Mouse (Mus musculus): Measurements from ENCODE around the gene Lpp. TPM values are rescaled to one million over a fixed set of nuclear protein-coding genes. Genes with fewer than 3 reads are reported as not detected.

Gene Lpp
- total and polyA plus RNA-seq, 3 experiments = 0.64 to 1.2 (median 0.68) TPM

GRCm38 (mm10) chr16:24516993-24517392, 123.7 kb downstream of the Lpp start:
- no peak for DNase-seq (ENCODE audit: extremely low read depth)
- H3K9me3 ChIP-seq (replicated peaks; ENCODE audit: low read length) = no peaks in the 10 kb centered on the region
- H3K27me3 ChIP-seq (replicated peaks) = no peaks in the 10 kb centered on the region
- dilution Hi-C loops (cut with MboI; ENCODE audit: extremely low pct_ligation_motif_present, extremely low pct_unique_long_range_greater_than_20kb, low sequenced_read_pairs) (no loop called here), in situ Hi-C loops (cut with MboI; ENCODE audit: low pct_ligation_motif_present, low pct_unique_long_range_greater_than_20kb, low sequenced_read_pairs) (no loop called here)
- H3K9ac ChIP-seq (ENCODE audit: insufficient read depth, low read depth) = no peak overlapping the region
- no peak overlapping the region for H3K4me2 ChIP-seq (ENCODE audit: insufficient read depth, low read depth, poor library complexity, severe bottlenecking)
- H3K79me2 ChIP-seq (replicated peaks; ENCODE audit: control insufficient read depth, extremely low read depth, insufficient read depth, poor library complexity, severe bottlenecking) = no peaks in the 10 kb centered on the region
- no peak overlapping the region for H3K4me3 ChIP-seq (replicated peaks in 1 of 3; ENCODE audit: low read depth in 2 of 3, low read length in 2 of 3, poor library complexity in 1 of 3)
- no peak overlapping the region for H3K27ac ChIP-seq (ENCODE audit: insufficient read depth, low read depth)
- no peaks in the 10 kb centered on the region for H3K36me3 ChIP-seq (replicated peaks in 1 of 2; ENCODE audit: control insufficient read depth in 1 of 2, insufficient read depth in 1 of 2, low read length in 1 of 2)
- no peak for TF ChIP-seq TBP (conservative IDR thresholded peaks at IDR 0.05; ENCODE audit: low read depth, low read length)
- no peak for TF ChIP-seq RCOR1 (conservative IDR thresholded peaks at IDR 0.05; ENCODE audit: low read depth, low read length)
- TF ChIP-seq USF2 (conservative IDR thresholded peaks at IDR 0.05; ENCODE audit: low read depth, low read length) = no peak
- no peak for TF ChIP-seq ZKSCAN1 (IDR thresholded peaks at IDR 0.05; ENCODE audit: borderline replicate concordance, low read depth, low read length)
- no peak for TF ChIP-seq SMC3 (IDR thresholded peaks at IDR 0.05; ENCODE audit: low read depth, low read length)
- TF ChIP-seq KAT2A (IDR thresholded peaks at IDR 0.05; ENCODE audit: insufficient replicate concordance, low read length) = no peak
- TF ChIP-seq JUND (conservative IDR thresholded peaks at IDR 0.05; ENCODE audit: low read depth, low read length) = no peak
- no peak for TF ChIP-seq ZMIZ1 (IDR thresholded peaks at IDR 0.05; ENCODE audit: low read depth, low read length)
- TF ChIP-seq CTCF (conservative IDR thresholded peaks at IDR 0.05 in 1 of 2, IDR thresholded peaks at IDR 0.05 in 1 of 2; ENCODE audit: low read depth in 2 of 2, low read length in 2 of 2) = no peak
- TF ChIP-seq IRF4 (IDR thresholded peaks at IDR 0.05; ENCODE audit: low read depth, low read length) = no peak
- TF ChIP-seq E2F4 (IDR thresholded peaks at IDR 0.05; ENCODE audit: insufficient replicate concordance, low read depth, low read length) = no peak
- TF ChIP-seq GABPA (IDR thresholded peaks at IDR 0.05; ENCODE audit: insufficient replicate concordance, low read depth, low read length) = no peak
- TF ChIP-seq ZC3H11A (IDR thresholded peaks at IDR 0.05; ENCODE audit: low read depth, low read length) = no peak
- TF ChIP-seq ETS1 (conservative IDR thresholded peaks at IDR 0.05; ENCODE audit: low read depth, low read length) = no peak
- TF ChIP-seq POLR2A (IDR thresholded peaks at IDR 0.05; ENCODE audit: low read depth, low read length) = no peak
- no peak for TF ChIP-seq PAX5 (IDR thresholded peaks at IDR 0.05; ENCODE audit: low read length)
- H3K4me1 ChIP-seq (ENCODE audit: control insufficient read depth in 1 of 2, insufficient read depth in 2 of 2) = peaks cover 0 to 19% of the 10 kb centered on the region in 2 experiments; a peak in 2 of 4 replicates

GRCm38 (mm10) chr16:24517501-24518042, 124.3 kb downstream of the Lpp start:
- Histone ChIP-seq H3K79me2 (replicated peaks; ENCODE audit: control insufficient read depth, extremely low read depth, insufficient read depth, poor library complexity, severe bottlenecking) (no peaks in the 10 kb centered on the region), H3K36me3 (replicated peaks in 1 of 2; ENCODE audit: control insufficient read depth in 1 of 2, insufficient read depth in 1 of 2, low read length in 1 of 2) (no peaks in the 10 kb centered on the region), H3K9me3 (replicated peaks; ENCODE audit: low read length) (no peaks in the 10 kb centered on the region), H3K4me2 (ENCODE audit: insufficient read depth, low read depth, poor library complexity, severe bottlenecking) (no peak overlapping the region), H3K9ac (ENCODE audit: insufficient read depth, low read depth) (no peak overlapping the region), H3K4me1 (ENCODE audit: control insufficient read depth in 1 of 2, insufficient read depth in 2 of 2) (peaks cover 0 to 15% of the 10 kb centered on the region in 2 experiments; a peak in 2 of 4 replicates), H3K27me3 (replicated peaks) (no peaks in the 10 kb centered on the region), H3K27ac (ENCODE audit: insufficient read depth, low read depth) (no peak overlapping the region), H3K4me3 (replicated peaks in 1 of 3; ENCODE audit: low read depth in 2 of 3, low read length in 2 of 3, poor library complexity in 1 of 3) (no peak overlapping the region)
- no peak for DNase-seq (ENCODE audit: extremely low read depth)
- no peak for TF ChIP-seq POLR2A (IDR thresholded peaks at IDR 0.05; ENCODE audit: low read depth, low read length)
- in situ Hi-C loops (cut with MboI; ENCODE audit: low pct_ligation_motif_present, low pct_unique_long_range_greater_than_20kb, low sequenced_read_pairs) (no loop called here), dilution Hi-C loops (cut with MboI; ENCODE audit: extremely low pct_ligation_motif_present, extremely low pct_unique_long_range_greater_than_20kb, low sequenced_read_pairs) (no loop called here)

All from CH12.LX (cell line).